Mouse (Mus musculus) hindbrain, embryonic 11.5 days (tissue): Measurements from ENCODE around the gene Rnasel. TPM values are rescaled to one million over a fixed set of nuclear protein-coding genes. Genes with fewer than 3 reads are reported as not detected.

Source experiments
- ATAC-seq: fragments of 200-750 bp; cut with Nextera tagmentation; 2 replicates; pipeline ENCODE4 v1.8.0; 2017; ENCODE audit warnings: mild to moderate bottlenecking, moderate TSS enrichment, moderate library complexity; ENCODE audit not compliant: low FRiP score
- DNase-seq: peaks from one replicate; pipeline ENCODE4 v3.0.0-alpha.2; 2015; ENCODE audit warnings: low spot score
- H3K27ac ChIP-seq: fragments of 300-500 bp; sonication (generic); 2 replicates; pipeline ENCODE4 v1.5.1; 2014; ENCODE audit warnings: mild to moderate bottlenecking, low read depth, low read length
- H3K27me3 ChIP-seq: fragments of 300-500 bp; sonication (generic); 2 replicates; pipeline ENCODE4 v1.6.1; 2014; ENCODE audit warnings: mild to moderate bottlenecking, low read length, moderate library complexity, mixed read lengths; ENCODE audit not compliant: control insufficient read depth, insufficient read depth
- H3K36me3 ChIP-seq: fragments of 300-500 bp; sonication (generic); 2 replicates; pipeline ENCODE4 v1.6.1; 2014; ENCODE audit warnings: mild to moderate bottlenecking, low read length, moderate library complexity, mixed read lengths; ENCODE audit not compliant: control insufficient read depth, insufficient read depth
- H3K4me1 ChIP-seq: fragments of 300-500 bp; sonication (generic); replicated peaks from 2 replicates; pipeline ENCODE4 v1.6.1; 2014; ENCODE audit warnings: low read length, mixed read lengths; ENCODE audit not compliant: control insufficient read depth, insufficient read depth
- H3K4me2 ChIP-seq: fragments of 300-500 bp; sonication (generic); replicated peaks from 2 replicates; pipeline ENCODE4 v1.6.1; 2014; ENCODE audit warnings: mild to moderate bottlenecking, low read depth, low read length
- H3K4me3 ChIP-seq: fragments of 300-500 bp; sonication (generic); 2 replicates; pipeline ENCODE4 v1.5.1; 2014; ENCODE audit warnings: low read depth, low read length
- H3K9ac ChIP-seq: fragments of 300-500 bp; sonication (generic); 2 replicates; pipeline ENCODE4 v1.6.1; 2014; ENCODE audit warnings: low read depth, low read length
- H3K9me3 ChIP-seq: fragments of 300-500 bp; sonication (generic); 2 replicates; pipeline ENCODE4 v1.6.1; 2016; ENCODE audit warnings: low read length; ENCODE audit not compliant: control insufficient read depth
- WGBS: fragments of 180-500 bp; shearing (Covaris S2); extraction: QIAGEN DNeasy Blood & Tissue Kit; methylation state at CpG from one replicate; pipeline ENCODE4 v1.1.7; 2014; 5-methylcytosine and 5-hydroxymethylcytosine counted together
- polyA plus RNA-seq: library from polyadenylated mRNA; unstranded; fragments of >200 nt; fragmentation: Nextera tagmentation; extraction: Ambion mirVana; gene quantifications from 2 replicates; pipeline ENCODE4 v1.2.1, GENCODE M21; 2014

The Rnasel gene
- polyA plus RNA-seq, 1 experiment from 2014 or later = 40.3 TPM

GRCm38 (mm10) chr1:153802691-153803090, 53.5 kb downstream of the Rnasel start:
- ATAC-seq = no peak
- no peaks in the 10 kb centered on the region for H3K9me3 ChIP-seq
- no peaks in the 10 kb centered on the region for H3K36me3 ChIP-seq
- H3K27me3 ChIP-seq = no peaks in the 10 kb centered on the region
- no peak overlapping the region for H3K27ac ChIP-seq
- no peaks in the 10 kb centered on the region for H3K4me1 ChIP-seq
- H3K9ac ChIP-seq = no peak overlapping the region
- H3K4me2 ChIP-seq = no peak overlapping the region
- 86% methylated on average over 7 of the region's 7 CpGs for WGBS
- H3K4me3 ChIP-seq = no peak overlapping the region
- no peak for DNase-seq

DNA sequence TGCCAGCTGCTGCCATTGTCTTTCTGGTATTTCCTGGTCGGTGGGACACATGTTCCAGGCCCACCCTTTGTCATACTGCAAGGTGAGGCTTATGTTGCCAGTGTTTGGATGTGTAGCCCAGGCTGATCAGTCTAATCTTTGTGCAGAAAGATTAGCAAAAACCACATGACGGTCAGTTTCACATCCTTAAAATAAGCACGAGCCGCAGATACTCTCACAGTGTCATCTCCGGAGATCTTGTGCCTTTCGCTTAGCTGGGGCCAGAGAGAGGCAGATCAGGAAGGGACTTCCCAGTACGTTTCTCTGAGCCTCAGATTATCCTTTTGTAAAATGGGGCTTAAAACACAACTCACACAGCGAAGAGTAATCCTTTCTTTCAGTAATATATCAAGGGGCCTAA, 54.3 kb downstream of the Rnasel start:
- Histone ChIP-seq H3K4me2 (no peak overlapping the region), H3K27ac (no peak overlapping the region), H3K9me3 (no peaks in the 10 kb centered on the region), H3K4me3 (no peak overlapping the region), H3K9ac (no peak overlapping the region), H3K27me3 (no peaks in the 10 kb centered on the region), H3K4me1 (no peaks in the 10 kb centered on the region), H3K36me3 (no peaks in the 10 kb centered on the region)
- 81% methylated on average over 8 of the region's 8 CpGs for WGBS
- ATAC-seq (no peak), DNase-seq (no peak)

DNA sequence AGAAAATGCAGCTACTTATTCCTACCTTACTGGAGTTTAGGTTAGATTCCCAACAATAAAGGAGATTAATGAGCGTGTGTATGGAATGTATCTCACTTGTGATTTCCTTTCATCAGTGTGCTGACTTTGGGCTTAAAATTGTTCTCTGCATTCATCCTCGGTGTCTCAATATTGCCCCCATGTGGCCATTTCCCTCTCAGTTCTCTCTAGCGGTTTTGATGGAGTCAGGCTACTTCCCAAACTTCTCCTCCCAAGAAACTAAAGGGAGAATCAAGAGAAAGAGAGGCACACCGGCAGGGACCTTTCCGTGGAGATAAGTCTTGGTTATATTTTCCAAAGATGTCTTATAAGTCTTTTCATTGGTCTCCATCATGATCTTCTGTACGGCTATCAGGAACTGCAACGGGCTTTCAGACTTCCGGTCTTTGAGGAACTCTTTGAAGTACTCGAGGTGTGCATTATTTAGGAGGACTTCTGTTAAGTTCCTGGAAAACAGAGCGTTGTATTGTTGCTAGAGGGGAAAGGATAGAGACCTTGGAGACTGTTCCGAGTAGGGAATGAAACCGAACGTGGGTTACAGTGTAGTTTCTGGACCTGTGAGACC, 58.3 kb downstream of the Rnasel start:
- H3K27me3 ChIP-seq = no peaks in the 10 kb centered on the region
- DNase-seq (peak; percentile 73), ATAC-seq (no peak)
- WGBS = 55% methylated on average over 13 of the region's 13 CpGs
- H3K4me3 ChIP-seq = no peak overlapping the region
- no peak overlapping the region for H3K9ac ChIP-seq
- no peaks in the 10 kb centered on the region for H3K4me1 ChIP-seq
- no peaks in the 10 kb centered on the region for H3K36me3 ChIP-seq
- no peak overlapping the region for H3K27ac ChIP-seq
- H3K9me3 ChIP-seq = no peaks in the 10 kb centered on the region
- no peak overlapping the region for H3K4me2 ChIP-seq

Other genes with a start within 250 kb of the Rnasel start
- 15.5 and 16.2 TPM in 2 replicates for gene Npl, start 199.4 kb upstream of the Rnasel start, polyA plus RNA-seq
- gene Rgs8, start 96.4 kb upstream of the Rnasel start, polyA plus RNA-seq = 5.8 and 7.9 TPM in 2 replicates
- gene Rgs16, start 9.1 kb upstream of the Rnasel start, polyA plus RNA-seq = 7.8 and 11.0 TPM in 2 replicates
- gene Rgsl1, start 94.7 kb downstream of the Rnasel start, polyA plus RNA-seq = 0.08 TPM in 1 of 2 replicates, not detected in the other
- 0.31 and 0.33 TPM in 2 replicates for gene Teddm1b, start 124.9 kb downstream of the Rnasel start, polyA plus RNA-seq
- 0.15 TPM in 1 of 2 replicates, not detected in the other for gene Teddm1a, start 142.3 kb downstream of the Rnasel start, polyA plus RNA-seq
- 130 and 143 TPM in 2 replicates for gene Glul, start 150.5 kb downstream of the Rnasel start, polyA plus RNA-seq
- 0.49 and 0.51 TPM in 2 replicates for gene Teddm2, start 150.8 kb downstream of the Rnasel start, polyA plus RNA-seq